Mouse (Mus musculus) mammary gland, adult 2 months (tissue): Measurements from ENCODE around the gene Nmb. TPM values are rescaled to one million over a fixed set of nuclear protein-coding genes. Genes with fewer than 3 reads are reported as not detected.

ENCODE experiments used
- polyA plus RNA-seq: library from polyadenylated mRNA; depleted of rRNA; stranded (reverse); fragments of >200 nt; gene quantifications from 2 replicates; pipeline ENCODE4 v1.2.3, GENCODE M21; 2012; ENCODE audit warnings: low replicate concordance; rRNA removed

Nmb gene
- polyA plus RNA-seq, result 4.2 and 7.2 TPM in 2 replicates

GRCm38 (mm10) chr7:80904921-80905515 lies at the start of gene Nmb:
Gene Nmb, minus strand, starts transcription at chr7:80905076.

GRCm38 (mm10) chr7:80947445-80948350 lies 42.8 kb upstream of the Nmb start, which contains the start of gene Sec11a:
Gene Sec11a, minus strand, starts transcription at chr7:80947780.

GRCm38 (mm10) chr7:80900944-80901501 lies 3.9 kb downstream of the Nmb start, which contains the start of gene Wdr73:
Gene Wdr73, minus strand, starts transcription at chr7:80901269.

GRCm38 (mm10) chr7:80860729-80861274 lies 44.1 kb downstream of the Nmb start, which contains the start of gene Zscan2:
Gene Zscan2, plus strand, starts transcription at chr7:80860920.

Other genes with a start within 250 kb of the Nmb start
- 32.6 and 38.8 TPM in 2 replicates for gene Crtc3, start 216.2 kb downstream of the Nmb start, polyA plus RNA-seq
- 53.0 and 99.4 TPM in 2 replicates for gene Iqgap1, start 79.1 kb downstream of the Nmb start, polyA plus RNA-seq
- gene Zscan2, start 44.2 kb downstream of the Nmb start, polyA plus RNA-seq, result 3.4 and 7.5 TPM in 2 replicates
- 12.9 and 14.8 TPM in 2 replicates for gene Wdr73, start 3.8 kb downstream of the Nmb start, polyA plus RNA-seq
- gene Sec11a, start 42.7 kb upstream of the Nmb start, polyA plus RNA-seq, result 34.2 and 62.4 TPM in 2 replicates
- gene Zfp592, start 88.6 kb upstream of the Nmb start, polyA plus RNA-seq, result 21.1 and 21.9 TPM in 2 replicates
- 0.10 and 5.3 TPM in 2 replicates for gene Alpk3, start 152.5 kb upstream of the Nmb start, polyA plus RNA-seq
- 0.06 and 0.11 TPM in 2 replicates for gene Slc28a1, start 209.7 kb upstream of the Nmb start, polyA plus RNA-seq